Mouse (Mus musculus) brown adipose tissue, adult 24 weeks (tissue): Measurements from ENCODE around the gene Nutf2-ps1. TPM values are rescaled to one million over a fixed set of nuclear protein-coding genes. Genes with fewer than 3 reads are reported as not detected.
"Not testable (repeated sequence)": the region's sequence is repeated elsewhere in the genome, so short reads cannot be mapped to it uniquely, and the experiment has no call there.

Source experiments
- H3K27ac ChIP-seq: fragments of 200-500 bp; replicated peaks from 2 replicates; pipeline ENCODE4 v1.5.1; 2012; ENCODE audit warnings: low read depth, mild to moderate bottlenecking, low read length
- H3K4me1 ChIP-seq: fragments of 200-500 bp; 2 replicates; pipeline ENCODE4 v1.6.1; 2012; ENCODE audit warnings: low read length, mixed read lengths; ENCODE audit not compliant: control insufficient read depth, insufficient read depth, insufficient read length
- H3K4me3 ChIP-seq: fragments of 200-500 bp; 2 replicates; pipeline ENCODE4 v1.5.1; 2012; ENCODE audit warnings: low read depth, mild to moderate bottlenecking, low read length, moderate library complexity; ENCODE audit not compliant: insufficient read depth
- polyA plus RNA-seq: library from polyadenylated mRNA; stranded (reverse); fragments of >200 nt; gene quantifications from 2 replicates; pipeline ENCODE4 v1.2.4, GENCODE M21; 2012; ENCODE audit not compliant: missing spikeins, insufficient read depth, insufficient read length

Nutf2-ps1 gene
- polyA plus RNA-seq = 84.1 and 105 TPM in 2 replicates

GRCm38 (mm10) chr19:53588968-53589367 lies at the start of gene Nutf2-ps1:
Gene Nutf2-ps1 (minus strand): TSS chr19:53589068.
- H3K4me1 ChIP-seq, H3K27ac ChIP-seq, H3K4me3 ChIP-seq: not testable (repeated sequence)

- no peaks in the 10 kb centered on the region for H3K4me1 ChIP-seq
- H3K27ac ChIP-seq = no peak overlapping the region
- H3K4me3 ChIP-seq = no peak overlapping the region
Observed at GRCm38 (mm10) chr19:53638041-53638440, 49.2 kb upstream of the Nutf2-ps1 start.

- no peaks in the 10 kb centered on the region for H3K4me1 ChIP-seq
Observed at GRCm38 (mm10) chr19:53621681-53622080, 32.8 kb upstream of the Nutf2-ps1 start.

GRCm38 (mm10) chr19:53608921-53609320 lies 20.1 kb upstream of the Nutf2-ps1 start:
- H3K4me1 ChIP-seq = no peaks in the 10 kb centered on the region
- H3K4me3 ChIP-seq = no peak overlapping the region
- H3K27ac ChIP-seq = no peak overlapping the region

More at GRCm38 (mm10) chr19:53621681-53622080, 32.8 kb upstream of the Nutf2-ps1 start:
- Histone ChIP-seq H3K4me3 (no peak overlapping the region), H3K27ac (no peak overlapping the region)

GRCm38 (mm10) chr19:53601363-53601655 lies 12.4 kb upstream of the Nutf2-ps1 start:
- Histone ChIP-seq H3K4me3 (peak overlapping the region; percentile 83), H3K27ac (no peak overlapping the region), H3K4me1 (no peaks in the 10 kb centered on the region)

GRCm38 (mm10) chr19:53600549-53601362 lies 11.9 kb upstream of the Nutf2-ps1 start:
- Histone ChIP-seq H3K27ac (peak overlapping the region; percentile 58), H3K4me3 (peak overlapping the region; percentile 83), H3K4me1 (no peaks in the 10 kb centered on the region)

GRCm38 (mm10) chr19:53599757-53600539 lies 11.1 kb upstream of the Nutf2-ps1 start, which contains the start of gene Smc3:
Gene Smc3 (plus strand): TSS chr19:53600398.
- peak within 1 kb of the TSS; percentile 98 for H3K27ac ChIP-seq
- H3K4me3 ChIP-seq = peak within 1 kb of the TSS; percentile 83

GRCm38 (mm10) chr19:53596723-53597474 lies 8.0 kb upstream of the Nutf2-ps1 start:
- Histone ChIP-seq H3K27ac (no peak overlapping the region), H3K4me1 (no peaks in the 10 kb centered on the region), H3K4me3 (no peak overlapping the region)

More at GRCm38 (mm10) chr19:53599757-53600539, 11.1 kb upstream of the Nutf2-ps1 start, which contains the start of gene Smc3:
- no peaks in the 10 kb centered on the region for H3K4me1 ChIP-seq

- not testable (repeated sequence) for H3K27ac ChIP-seq, H3K4me1 ChIP-seq, H3K4me3 ChIP-seq
Observed at GRCm38 (mm10) chr19:53587686-53588085, 1.2 kb downstream of the Nutf2-ps1 start.

- not testable (repeated sequence) for H3K27ac ChIP-seq, H3K4me3 ChIP-seq, H3K4me1 ChIP-seq
Observed at GRCm38 (mm10) chr19:53580271-53580670, 8.6 kb downstream of the Nutf2-ps1 start.

GRCm38 (mm10) chr19:53578597-53579252 lies 10.1 kb downstream of the Nutf2-ps1 start:
- Histone ChIP-seq H3K4me1 (no peaks in the 10 kb centered on the region), H3K27ac (no peak overlapping the region), H3K4me3 (no peak overlapping the region)

GRCm38 (mm10) chr19:53577025-53577800 lies 11.7 kb downstream of the Nutf2-ps1 start:
- H3K27ac ChIP-seq = no peak overlapping the region
- H3K4me1 ChIP-seq = no peaks in the 10 kb centered on the region
- no peak overlapping the region for H3K4me3 ChIP-seq

GRCm38 (mm10) chr19:53576061-53576460 lies 12.8 kb downstream of the Nutf2-ps1 start:
- H3K4me3 ChIP-seq = no peak overlapping the region
- no peak overlapping the region for H3K27ac ChIP-seq
- no peaks in the 10 kb centered on the region for H3K4me1 ChIP-seq
